Mouse (Mus musculus) forebrain, postnatal 0 days (tissue): ENCODE measurements around the gene Adam19. TPM values are rescaled to one million over a fixed set of nuclear protein-coding genes. Genes with fewer than 3 reads are reported as not detected.

Source experiments
- ATAC-seq: fragments of 200-750 bp; cut with Nextera tagmentation; 2 replicates; pipeline ENCODE4 v1.8.0; 2017; ENCODE audit warnings: mild to moderate bottlenecking, moderate library complexity
- DNase-seq: peaks from one replicate; pipeline ENCODE4 v3.0.0-alpha.2; 2015
- H3K27ac ChIP-seq: fragments of 300-500 bp; sonication (generic); 2 replicates; pipeline ENCODE4 v1.5.1; 2014; ENCODE audit warnings: low read depth, mild to moderate bottlenecking, antibody characterized with exemption, low read length, moderate library complexity, mixed read lengths
- H3K27me3 ChIP-seq: fragments of 300-500 bp; sonication (generic); 2 replicates; pipeline ENCODE4 v1.6.1; 2014; ENCODE audit warnings: mild to moderate bottlenecking, low read length, mixed read lengths; ENCODE audit not compliant: insufficient read depth
- H3K36me3 ChIP-seq: fragments of 300-500 bp; sonication (generic); 2 replicates; pipeline ENCODE4 v1.6.1; 2014; ENCODE audit warnings: mild to moderate bottlenecking, moderate library complexity; ENCODE audit not compliant: insufficient read depth
- H3K4me1 ChIP-seq: fragments of 300-500 bp; sonication (generic); 2 replicates; pipeline ENCODE4 v1.6.1; 2014; ENCODE audit warnings: antibody characterized with exemption; ENCODE audit not compliant: insufficient read depth
- H3K4me2 ChIP-seq: fragments of 300-500 bp; sonication (generic); 2 replicates; pipeline ENCODE4 v1.6.1; 2014; ENCODE audit warnings: low read depth, mild to moderate bottlenecking, moderate library complexity
- H3K4me3 ChIP-seq: fragments of 300-500 bp; sonication (generic); 2 replicates; pipeline ENCODE4 v1.5.1; 2014; ENCODE audit warnings: low read depth, low read length, mixed read lengths
- H3K9ac ChIP-seq: fragments of 300-500 bp; sonication (generic); 2 replicates; pipeline ENCODE4 v1.6.1; 2014; ENCODE audit warnings: mild to moderate bottlenecking
- H3K9me3 ChIP-seq: fragments of 300-500 bp; sonication (generic); 2 replicates; pipeline ENCODE4 v1.6.1; 2016; ENCODE audit warnings: low read length
- CTCF ChIP-seq: sonication (generic); IDR thresholded peaks from 2 replicates; pipeline ENCODE4 v1.5.1; 2016; ENCODE audit warnings: antibody characterized with exemption, control low read depth, low read depth
- WGBS: fragments of 180-500 bp; shearing (Covaris S2); extraction: QIAGEN DNeasy Blood & Tissue Kit; methylation state at CpG from one replicate; pipeline ENCODE4 v1.1.7; 2014; 5-methylcytosine and 5-hydroxymethylcytosine counted together
- polyA plus RNA-seq: library from polyadenylated mRNA; unstranded; fragments of >200 nt; fragmentation: Nextera tagmentation; extraction: Ambion mirVana; gene quantifications from 2 replicates; pipeline ENCODE4 v1.2.1, GENCODE M21; 2015
- total RNA-seq: library from RNA; depleted of rRNA; stranded (reverse); fragments of >200 nt; gene quantifications from 2 replicates; pipeline ENCODE4 v1.2.3, GENCODE M21; 2014

Adam19 gene
- total and polyA plus RNA-seq, 2 experiments from 2014 or later = 5.0 to 19.8 TPM

DNA sequence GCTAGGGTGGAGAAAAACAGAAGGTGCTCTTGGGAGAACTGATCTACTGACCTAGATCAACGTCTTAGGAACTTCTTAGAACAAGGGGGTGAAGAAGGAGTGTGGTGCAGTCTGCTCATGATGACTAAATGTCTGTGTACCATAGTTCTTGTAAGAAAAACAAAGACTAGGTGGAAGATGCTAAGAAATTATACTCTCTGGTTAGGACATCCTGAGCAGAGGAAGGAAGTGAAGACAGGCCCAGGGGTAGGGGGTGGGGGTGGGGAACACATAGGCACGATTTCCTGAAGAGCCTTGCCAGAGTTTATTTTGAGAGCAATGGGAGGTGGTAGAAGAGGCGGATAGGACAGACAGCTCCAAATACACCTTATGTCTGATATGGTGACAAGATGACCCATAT lies 27.6 kb downstream of the Adam19 start:
- DNase-seq (no peak), ATAC-seq (no peak)
- Histone ChIP-seq H3K27ac (no peak overlapping the region), H3K36me3 (no peaks in the 10 kb centered on the region), H3K9me3 (no peaks in the 10 kb centered on the region), H3K4me2 (no peak overlapping the region), H3K27me3 (no peaks in the 10 kb centered on the region), H3K9ac (no peak overlapping the region), H3K4me3 (no peak overlapping the region), H3K4me1 (no peaks in the 10 kb centered on the region)
- TF ChIP-seq CTCF = no peak
- 81% methylated on average over 3 of the region's 3 CpGs for WGBS

- no peak for TF ChIP-seq CTCF
- no peak for DNase-seq
- H3K4me3 ChIP-seq = no peak overlapping the region
- no peak overlapping the region for H3K4me2 ChIP-seq
- H3K9ac ChIP-seq = no peak overlapping the region
- H3K4me1 ChIP-seq = no peaks in the 10 kb centered on the region
- H3K27ac ChIP-seq = no peak overlapping the region
- no peaks in the 10 kb centered on the region for H3K9me3 ChIP-seq
- ATAC-seq = no peak
- 92% methylated on average over 11 of the region's 11 CpGs for WGBS
- H3K36me3 ChIP-seq = no peaks in the 10 kb centered on the region
- no peaks in the 10 kb centered on the region for H3K27me3 ChIP-seq
These were observed 28.1 kb downstream of the Adam19 start for GRCm38 (mm10) chr11:46083835-46084444.

- no peak overlapping the region for H3K9ac ChIP-seq
- no peak for TF ChIP-seq CTCF
- H3K4me3 ChIP-seq = no peak overlapping the region
- no peaks in the 10 kb centered on the region for H3K9me3 ChIP-seq
- no peak overlapping the region for H3K4me2 ChIP-seq
- H3K27me3 ChIP-seq = no peaks in the 10 kb centered on the region
- no peaks in the 10 kb centered on the region for H3K36me3 ChIP-seq
- DNase-seq (no peak), ATAC-seq (no peak)
- no peak overlapping the region for H3K27ac ChIP-seq
- H3K4me1 ChIP-seq = no peaks in the 10 kb centered on the region
- WGBS = 86% methylated on average over 3 of the region's 3 CpGs
These were observed 28.8 kb downstream of the Adam19 start for GRCm38 (mm10) chr11:46084568-46084967.

DNA sequence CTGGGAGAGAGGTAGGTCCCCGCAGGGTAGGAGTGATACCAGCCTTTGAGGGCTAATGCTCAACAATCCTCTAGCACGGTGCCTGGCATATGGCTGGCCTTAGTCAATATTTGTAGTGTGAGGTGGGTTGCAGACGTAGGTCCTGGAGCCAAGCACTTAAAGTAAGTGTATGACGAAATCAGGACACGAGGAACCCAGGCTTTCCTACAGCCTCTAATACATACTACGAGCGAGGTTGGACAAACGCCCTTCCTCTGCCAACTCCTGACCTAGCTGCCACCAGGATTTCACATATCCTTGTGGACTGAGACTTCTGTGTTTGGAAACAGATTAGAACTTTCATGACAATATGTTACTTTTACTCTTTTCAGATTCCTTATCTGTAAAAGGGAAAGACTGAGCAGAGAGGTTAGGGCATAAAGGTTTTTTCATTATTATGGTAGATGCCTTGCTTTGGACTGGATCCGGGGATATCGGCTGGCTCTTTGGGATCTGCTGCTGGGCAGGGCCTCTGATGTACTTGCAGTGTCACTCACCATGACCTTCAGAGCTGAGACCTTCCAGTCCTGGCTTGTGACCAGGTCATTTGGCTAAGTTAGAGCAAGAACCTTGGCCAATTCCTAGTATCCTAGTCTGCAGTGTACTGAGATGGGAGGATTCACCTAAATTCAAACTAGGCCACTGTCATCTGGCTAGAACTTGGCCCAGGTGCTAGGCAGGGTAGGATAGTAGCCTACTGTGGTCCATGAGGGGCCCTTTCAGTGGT lies 29.8 kb downstream of the Adam19 start:
- DNase-seq = no peak
- no peak for ATAC-seq
- no peak overlapping the region for H3K9ac ChIP-seq
- no peaks in the 10 kb centered on the region for H3K36me3 ChIP-seq
- no peak for TF ChIP-seq CTCF
- no peaks in the 10 kb centered on the region for H3K4me1 ChIP-seq
- no peaks in the 10 kb centered on the region for H3K27me3 ChIP-seq
- no peak overlapping the region for H3K27ac ChIP-seq
- WGBS = 93% methylated on average over 10 of the region's 10 CpGs
- no peak overlapping the region for H3K4me2 ChIP-seq
- H3K4me3 ChIP-seq = no peak overlapping the region
- no peaks in the 10 kb centered on the region for H3K9me3 ChIP-seq

DNA sequence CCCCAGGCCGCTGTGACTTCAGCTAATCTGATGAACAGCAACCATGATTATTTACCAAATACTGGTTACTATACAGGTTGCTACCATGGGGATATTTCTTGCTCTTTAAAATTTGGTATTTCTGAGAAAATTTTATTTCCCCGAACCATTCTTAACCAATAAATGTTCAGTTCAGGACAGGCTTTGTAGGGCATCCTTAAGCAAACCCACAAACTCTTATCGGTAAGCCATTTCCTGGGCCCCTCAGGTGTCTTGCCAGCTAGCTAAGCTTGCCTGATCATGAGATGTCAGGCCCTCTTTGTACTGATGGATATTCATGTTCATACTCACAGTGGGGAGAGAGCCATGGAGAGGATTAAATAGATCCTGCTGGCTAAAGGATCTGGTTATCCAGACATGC lies 30.7 kb downstream of the Adam19 start:
- WGBS = 91% methylated on average over 3 of the region's 3 CpGs
- Histone ChIP-seq H3K4me1 (no peaks in the 10 kb centered on the region), H3K4me3 (no peak overlapping the region), H3K36me3 (no peaks in the 10 kb centered on the region), H3K4me2 (no peak overlapping the region), H3K27me3 (no peaks in the 10 kb centered on the region), H3K27ac (no peak overlapping the region), H3K9ac (no peak overlapping the region), H3K9me3 (no peaks in the 10 kb centered on the region)
- no peak for TF ChIP-seq CTCF
- DNase-seq (no peak), ATAC-seq (no peak)

- H3K27ac ChIP-seq = no peak overlapping the region
- ATAC-seq = no peak
These were observed 33.4 kb downstream of the Adam19 start for GRCm38 (mm10) chr11:46089081-46089713.

More at GRCm38 (mm10) chr11:46089081-46089713, 33.4 kb downstream of the Adam19 start:
- WGBS = 83% methylated on average over 4 of the region's 4 CpGs
- Histone ChIP-seq H3K36me3 (no peaks in the 10 kb centered on the region), H3K9me3 (no peaks in the 10 kb centered on the region), H3K9ac (no peak overlapping the region), H3K4me1 (no peaks in the 10 kb centered on the region), H3K27me3 (no peaks in the 10 kb centered on the region), H3K4me2 (no peak overlapping the region), H3K4me3 (no peak overlapping the region)
- no peak for DNase-seq
- TF ChIP-seq CTCF = no peak
